Mouse (Mus musculus) frontal cortex, postnatal 36 days (tissue): ENCODE results near the gene Capns1.

Experiments
- DNase-seq, 2 experiments: peaks; one replicate each; pipeline ENCODE4 v3.0.0; 2022; ENCODE audit warnings: low spot score in 2 of 2

Capns1 gene

GRCm38 (mm10) chr7:30170283-30170951, 28.2 kb downstream of the Capns1 start:
- no peak for DNase-seq

DNA sequence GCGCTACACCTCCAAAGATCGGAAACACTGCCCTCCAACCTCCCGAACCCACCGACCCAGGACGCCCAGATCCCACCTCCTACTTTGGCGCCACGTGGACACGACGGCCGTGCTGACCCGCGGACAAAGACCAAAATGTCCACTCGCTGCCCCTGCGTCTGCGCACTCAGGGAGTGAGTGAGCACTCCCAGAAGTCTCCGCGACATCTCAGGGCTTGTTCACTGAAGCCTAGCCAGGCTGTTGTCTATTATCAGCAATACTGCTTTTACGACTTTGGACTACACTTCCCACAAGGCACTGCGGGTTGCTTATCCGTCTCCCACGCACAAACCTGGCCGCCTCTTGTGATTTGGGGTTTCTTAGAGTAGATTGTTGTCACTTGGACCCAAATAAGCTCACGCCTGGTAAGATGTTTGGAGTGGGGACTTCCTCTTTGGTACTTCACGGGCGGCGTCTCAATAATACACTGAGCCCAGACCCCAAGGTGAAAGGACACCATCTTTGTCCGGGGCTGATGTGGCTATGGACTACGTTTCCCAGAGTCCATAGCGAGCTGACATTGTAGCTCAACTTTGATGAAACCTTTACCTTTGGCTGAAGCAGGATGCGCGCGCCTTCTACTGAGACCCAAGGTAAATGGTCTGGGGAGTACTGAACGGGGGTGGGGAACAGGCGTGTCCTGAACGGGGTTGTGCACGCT, 28.9 kb downstream of the Capns1 start, which contains the start of gene Zfp146:
TSS of gene Zfp146 (minus strand) at position 168 of the 700 bp plus-strand sequence.
- DNase-seq, result peak; percentile 93 to 97

DNA sequence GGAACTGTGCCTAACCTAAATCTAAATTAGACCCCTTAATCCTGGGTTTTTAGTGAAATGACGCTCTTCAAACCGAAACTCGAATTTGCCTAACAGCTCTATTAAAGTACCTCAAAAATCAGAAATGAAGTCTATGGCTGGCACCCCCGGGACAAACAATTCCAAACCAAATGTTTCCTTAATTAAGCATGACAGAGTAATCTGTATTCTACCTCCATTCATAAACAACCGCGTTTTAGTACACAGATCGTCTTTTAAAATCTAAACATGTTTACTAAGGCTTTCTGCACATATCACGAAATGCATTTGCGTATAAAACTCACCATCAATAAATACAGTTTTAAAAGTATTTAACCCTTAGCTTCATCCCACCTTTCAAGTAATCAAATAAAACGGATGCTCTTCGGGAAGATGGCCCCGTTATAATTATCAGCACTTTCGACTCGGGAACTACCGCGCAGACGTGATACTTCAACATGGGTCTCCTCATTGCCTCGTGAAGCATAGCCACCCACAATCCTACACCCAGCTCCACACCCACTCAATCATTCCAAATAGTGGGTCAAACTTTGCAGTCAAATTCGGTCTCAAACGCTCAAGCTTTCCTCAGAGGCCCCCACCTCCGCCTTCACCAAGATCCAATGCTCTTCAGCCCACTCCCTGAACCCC, 29.6 kb downstream of the Capns1 start:
- DNase-seq, result peak in 1 of 2 experiments; percentile 35

DNA sequence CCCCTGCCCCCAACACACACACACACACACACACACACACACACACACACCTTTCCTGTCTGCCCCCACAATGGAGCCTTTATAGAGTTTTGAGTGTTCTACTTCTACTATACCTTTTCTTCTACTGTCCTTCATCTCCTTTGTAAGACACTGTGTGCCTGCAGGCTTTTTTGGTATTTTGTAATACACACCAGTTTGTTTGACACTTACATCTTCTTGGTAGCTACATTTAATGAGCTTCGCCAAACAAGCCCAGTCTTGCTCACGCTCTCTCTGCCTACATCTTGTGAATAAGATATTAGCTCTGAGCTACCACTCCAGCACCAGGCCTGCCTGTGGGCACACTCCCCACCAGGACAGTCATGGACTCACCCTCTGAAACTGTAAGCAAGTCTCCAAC, 33.9 kb downstream of the Capns1 start:
- DNase-seq, result no peak

DNA sequence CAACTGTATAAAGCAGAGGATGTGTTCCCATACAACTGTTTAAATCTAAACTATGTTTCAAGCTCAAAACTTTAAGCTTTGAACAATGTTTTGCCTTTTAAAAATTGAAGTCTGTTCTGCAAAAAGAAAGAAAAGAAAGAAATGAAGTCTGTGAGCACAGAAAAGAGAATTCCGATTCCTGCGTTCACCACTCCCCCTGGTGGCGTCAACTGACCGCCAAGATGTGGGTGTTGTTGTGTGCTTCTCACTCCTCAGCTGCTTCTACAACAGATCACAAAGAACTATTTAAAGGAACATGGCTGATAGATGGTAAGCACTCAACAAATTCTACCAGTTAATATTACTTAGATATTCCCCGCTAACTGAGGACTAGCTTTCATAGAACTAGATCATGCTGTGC, 35.5 kb downstream of the Capns1 start:
- DNase-seq, result no peak

DNA sequence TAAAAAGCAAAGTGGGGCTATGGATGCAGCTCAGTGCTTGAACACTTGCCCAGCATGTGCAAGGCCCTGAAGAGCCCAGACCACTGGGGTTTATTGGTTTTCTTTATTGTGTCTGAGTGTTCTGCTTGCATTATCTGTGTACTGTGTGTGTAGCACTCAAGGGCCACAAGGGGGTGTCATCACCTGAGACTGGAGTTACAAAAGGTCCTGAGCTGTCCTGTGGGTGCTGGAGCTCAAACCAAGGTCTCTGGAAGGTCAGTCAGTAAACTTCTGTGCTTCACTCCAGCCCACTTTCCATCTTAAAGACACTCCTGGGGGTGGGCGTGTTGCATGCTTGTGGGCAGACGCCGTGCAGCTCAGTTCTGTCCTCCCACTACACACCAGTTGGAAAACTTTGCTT, 43.1 kb downstream of the Capns1 start:
- DNase-seq, result no peak

- no peak for DNase-seq
Measured at GRCm38 (mm10) chr7:30154040-30154439, 44.6 kb downstream of the Capns1 start.

DNA sequence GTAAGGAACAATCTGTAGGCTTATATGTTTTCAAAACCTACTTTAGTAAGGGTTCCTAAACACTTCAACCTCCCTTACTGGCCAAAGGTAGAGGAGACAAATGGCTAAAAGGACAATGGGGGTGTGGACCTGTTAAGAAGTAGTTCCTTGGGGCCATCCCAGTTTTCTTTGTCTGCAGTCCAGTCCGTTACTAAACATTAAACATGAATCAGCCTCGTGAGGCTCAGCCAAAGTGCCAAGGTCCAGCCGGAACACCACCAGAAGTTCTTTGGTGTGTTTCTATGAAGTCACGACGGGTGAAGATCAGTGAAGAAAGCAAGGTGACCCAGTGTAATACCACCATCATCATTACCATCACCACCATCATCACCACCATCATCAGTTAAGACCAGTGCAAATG, 51.6 kb downstream of the Capns1 start:
- no peak for DNase-seq

DNA sequence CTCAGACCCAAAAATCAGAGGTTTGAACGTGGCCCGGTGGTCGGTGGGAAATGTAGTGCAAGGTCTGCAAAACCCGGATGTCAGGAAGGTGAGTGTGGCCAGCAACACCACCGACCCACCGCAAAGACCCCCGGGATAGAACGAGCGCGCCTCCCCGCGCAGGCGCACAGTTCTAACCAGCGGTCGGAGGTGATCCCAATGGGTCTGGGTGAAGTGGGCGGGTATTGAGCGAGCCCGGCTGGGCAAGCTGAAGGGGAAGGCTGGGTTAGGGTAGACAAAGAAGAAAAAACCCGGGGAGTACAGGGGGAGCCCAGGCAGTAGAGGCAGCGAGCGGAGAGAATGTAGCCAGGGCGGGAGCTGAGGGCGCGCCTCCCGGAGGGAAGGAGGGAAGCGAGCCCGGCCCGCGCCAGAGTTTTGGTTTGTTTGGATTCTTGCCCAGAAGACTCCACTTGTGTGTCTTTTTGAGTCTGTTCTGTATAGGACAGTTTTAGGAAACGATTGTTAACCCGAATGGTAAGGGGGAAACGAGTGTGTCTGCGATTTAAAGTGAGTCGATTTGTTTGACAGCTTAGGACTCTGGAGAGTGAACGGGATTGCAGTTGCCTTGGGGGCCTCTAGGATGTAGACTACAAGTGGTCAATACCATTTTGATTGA, 54.9 kb downstream of the Capns1 start:
- peak; percentile 66 to 73 for DNase-seq

DNA sequence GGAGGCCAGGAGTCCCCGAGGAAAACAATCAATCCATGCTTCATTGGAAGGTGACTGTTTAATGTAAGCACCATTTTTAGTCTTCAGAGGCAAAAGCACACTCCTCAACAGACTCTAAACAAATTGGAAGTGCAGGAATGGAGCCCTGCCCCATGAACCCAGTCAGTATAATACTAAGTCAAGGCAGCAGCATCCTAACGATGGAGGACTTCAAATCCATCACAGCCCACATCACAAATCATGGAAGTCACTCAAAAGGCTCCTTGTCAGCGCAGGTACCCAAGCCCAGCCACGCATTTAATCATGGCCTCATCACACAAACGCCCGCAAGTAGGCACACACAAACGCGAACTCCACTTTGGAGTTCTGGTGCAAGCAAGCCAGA, 55.4 kb downstream of the Capns1 start:
- DNase-seq, result no peak
